Mouse (Mus musculus) lung, embryonic 14.5 days (tissue): ENCODE data around the gene Spocd1. TPM values are rescaled to one million over a fixed set of nuclear protein-coding genes. Genes with fewer than 3 reads are reported as not detected.

Experiments used
- ATAC-seq: fragments of 200-750 bp; cut with Nextera tagmentation; 2 replicates; pipeline ENCODE4 v1.8.0; 2017; ENCODE audit warnings: mild to moderate bottlenecking, moderate TSS enrichment, moderate library complexity; ENCODE audit not compliant: insufficient read depth
- DNase-seq: peaks from one replicate; pipeline ENCODE4 v3.0.0-alpha.2; 2015
- H3K27ac ChIP-seq: fragments of 300-500 bp; sonication (generic); 2 replicates; pipeline ENCODE4 v1.5.1; 2014; ENCODE audit warnings: low read depth, mild to moderate bottlenecking, moderate library complexity
- H3K27me3 ChIP-seq: fragments of 300-500 bp; sonication (generic); 2 replicates; pipeline ENCODE4 v1.6.1; 2014; ENCODE audit warnings: low read length, control low read depth; ENCODE audit not compliant: insufficient read depth
- H3K36me3 ChIP-seq: fragments of 300-500 bp; sonication (generic); 2 replicates; pipeline ENCODE4 v1.6.1; 2014; ENCODE audit warnings: control low read depth; ENCODE audit not compliant: insufficient read depth
- H3K4me1 ChIP-seq: fragments of 300-500 bp; sonication (generic); 2 replicates; pipeline ENCODE4 v1.6.1; 2014; ENCODE audit warnings: antibody characterized with exemption, control low read depth; ENCODE audit not compliant: insufficient read depth
- H3K4me2 ChIP-seq: fragments of 300-500 bp; sonication (generic); 2 replicates; pipeline ENCODE4 v1.6.1; 2014; ENCODE audit warnings: mild to moderate bottlenecking
- H3K4me3 ChIP-seq: fragments of 300-500 bp; sonication (generic); 2 replicates; pipeline ENCODE4 v1.5.1; 2014; ENCODE audit warnings: low read depth, low read length
- H3K9ac ChIP-seq: fragments of 300-500 bp; sonication (generic); 2 replicates; pipeline ENCODE4 v1.6.1; 2014
- H3K9me3 ChIP-seq: fragments of 300-500 bp; sonication (generic); 2 replicates; pipeline ENCODE4 v1.6.1; 2016; ENCODE audit warnings: low read depth, low read length, control low read depth
- CTCF ChIP-seq: IDR thresholded peaks from 2 replicates; pipeline ENCODE4 v1.5.1; 2016; ENCODE audit warnings: antibody characterized with exemption, low read depth
- WGBS: fragments of 180-500 bp; shearing (Covaris S2); extraction: QIAGEN DNeasy Blood & Tissue Kit; methylation state at CpG from one replicate; pipeline ENCODE4 v1.1.7; 2014; 5-methylcytosine and 5-hydroxymethylcytosine counted together
- polyA plus RNA-seq: library from polyadenylated mRNA; unstranded; fragments of >200 nt; fragmentation: Nextera tagmentation; extraction: Ambion mirVana; gene quantifications from 2 replicates; pipeline ENCODE4 v1.2.1, GENCODE M21; 2014

The Spocd1 gene
- polyA plus RNA-seq, 1 experiment from 2014 or later, result not detected

GRCm38 (mm10) chr4:129918901-129919300 is 10.1 kb upstream of the Spocd1 start:
- DNase-seq, result no peak

GRCm38 (mm10) chr4:129920542-129921313 is 8.3 kb upstream of the Spocd1 start:
- TF ChIP-seq CTCF, result no peak
- H3K27me3 ChIP-seq, result no peaks in the 10 kb centered on the region
- H3K4me2 ChIP-seq, result no peak overlapping the region
- no peaks in the 10 kb centered on the region for H3K36me3 ChIP-seq
- DNase-seq, result no peak
- no peak overlapping the region for H3K27ac ChIP-seq
- ATAC-seq, result no peak
- no peak overlapping the region for H3K9ac ChIP-seq
- 0 out of 2 replicates have a peak, but pooled peaks cover 9% of the 10 kb centered on the region for H3K4me1 ChIP-seq
- H3K9me3 ChIP-seq, result no peaks in the 10 kb centered on the region
- H3K4me3 ChIP-seq, result no peak overlapping the region
- WGBS, result 87% methylated on average over 15 of the region's 15 CpGs

More at GRCm38 (mm10) chr4:129918901-129919300, 10.1 kb upstream of the Spocd1 start:
- Histone ChIP-seq H3K9me3 (no peaks in the 10 kb centered on the region), H3K36me3 (no peaks in the 10 kb centered on the region), H3K4me3 (no peak overlapping the region), H3K4me1 (peaks cover 16% of the 10 kb centered on the region), H3K27me3 (no peaks in the 10 kb centered on the region), H3K9ac (no peak overlapping the region), H3K27ac (no peak overlapping the region), H3K4me2 (no peak overlapping the region)
- WGBS, result 79% methylated on average over 3 of the region's 3 CpGs
- no peak for ATAC-seq
- TF ChIP-seq CTCF, result no peak

- WGBS, result 57% methylated on average over 3 of the region's 3 CpGs
- no peak for DNase-seq
- no peak for ATAC-seq
- no peak for TF ChIP-seq CTCF
- Histone ChIP-seq H3K4me1 (0 out of 2 replicates have a peak, but pooled peaks cover 9% of the 10 kb centered on the region), H3K4me3 (no peak overlapping the region), H3K9ac (no peak overlapping the region), H3K27ac (no peak overlapping the region), H3K27me3 (no peaks in the 10 kb centered on the region), H3K36me3 (no peaks in the 10 kb centered on the region), H3K9me3 (no peaks in the 10 kb centered on the region), H3K4me2 (no peak overlapping the region)
Observed at GRCm38 (mm10) chr4:129921314-129921587, 7.8 kb upstream of the Spocd1 start.

- H3K4me1 ChIP-seq, result 0 out of 2 replicates have a peak, but pooled peaks cover 2% of the 10 kb centered on the region
- no peaks in the 10 kb centered on the region for H3K9me3 ChIP-seq
- H3K36me3 ChIP-seq, result no peaks in the 10 kb centered on the region
- H3K4me2 ChIP-seq, result no peak overlapping the region
- 65% methylated on average over 8 of the region's 8 CpGs for WGBS
- no peak overlapping the region for H3K27ac ChIP-seq
- ATAC-seq (no peak), DNase-seq (no peak)
- TF ChIP-seq CTCF, result no peak
- H3K4me3 ChIP-seq, result no peak overlapping the region
- no peak overlapping the region for H3K9ac ChIP-seq
- no peaks in the 10 kb centered on the region for H3K27me3 ChIP-seq
Observed at GRCm38 (mm10) chr4:129924143-129924542, 4.9 kb upstream of the Spocd1 start.

- TF ChIP-seq CTCF, result no peak
- Histone ChIP-seq H3K27me3 (no peaks in the 10 kb centered on the region), H3K4me3 (no peak overlapping the region), H3K9ac (no peak overlapping the region), H3K36me3 (no peaks in the 10 kb centered on the region), H3K4me1 (0 out of 2 replicates have a peak, but pooled peaks cover 2% of the 10 kb centered on the region), H3K9me3 (no peaks in the 10 kb centered on the region), H3K4me2 (no peak overlapping the region), H3K27ac (no peak overlapping the region)
- 51% methylated on average over 6 of the region's 6 CpGs for WGBS
- no peak for ATAC-seq
- peak; percentile 23 for DNase-seq
Observed at GRCm38 (mm10) chr4:129924694-129925093, 4.4 kb upstream of the Spocd1 start.

- H3K27me3 ChIP-seq, result no peaks in the 10 kb centered on the region
- H3K4me2 ChIP-seq, result no peak overlapping the region
- H3K27ac ChIP-seq, result peak overlapping the region; percentile 24; the same call in 1 of the 2 replicates
- 19% methylated on average over 8 of the region's 8 CpGs for WGBS
- no peaks in the 10 kb centered on the region for H3K36me3 ChIP-seq
- no peak overlapping the region for H3K9ac ChIP-seq
- no peaks in the 10 kb centered on the region for H3K9me3 ChIP-seq
- ATAC-seq (no peak), DNase-seq (no peak)
- 0 out of 2 replicates have a peak, but pooled peaks cover 2% of the 10 kb centered on the region for H3K4me1 ChIP-seq
- TF ChIP-seq CTCF, result no peak
- H3K4me3 ChIP-seq, result no peak overlapping the region
Observed at GRCm38 (mm10) chr4:129926544-129926943, 2.5 kb upstream of the Spocd1 start.

GRCm38 (mm10) chr4:129927091-129927490 is 2.0 kb upstream of the Spocd1 start:
- TF ChIP-seq CTCF, result no peak
- DNase-seq (no peak), ATAC-seq (no peak)
- Histone ChIP-seq H3K27me3 (no peaks in the 10 kb centered on the region), H3K4me1 (0 out of 2 replicates have a peak, but pooled peaks cover 2% of the 10 kb centered on the region), H3K27ac (no peak overlapping the region), H3K9ac (no peak overlapping the region), H3K4me2 (no peak overlapping the region), H3K4me3 (no peak overlapping the region), H3K36me3 (no peaks in the 10 kb centered on the region), H3K9me3 (no peaks in the 10 kb centered on the region)
- 76% methylated on average over 3 of the region's 3 CpGs for WGBS
